Mouse (Mus musculus) spleen, adult 2 months (tissue): ENCODE measurements around the gene Cerkl. TPM values are rescaled to one million over a fixed set of nuclear protein-coding genes. Genes with fewer than 3 reads are reported as not detected.

ENCODE experiments used
- DNase-seq, 2 experiments: peaks; one replicate each; pipeline versions ENCODE4 v3.0.0 to v3.0.0-alpha.2; 2012 to 2021; ENCODE audit warnings: low spot score in 2 of 2, low read depth in 1 of 2
- H3K27ac ChIP-seq: fragments of 200-500 bp; 2 replicates; pipeline ENCODE4 v1.5.1; 2012; ENCODE audit warnings: low read length, inconsistent platforms; ENCODE audit not compliant: insufficient read depth
- H3K27me3 ChIP-seq: fragments of 200-500 bp; 2 replicates; pipeline ENCODE4 v1.6.1; 2012; ENCODE audit warnings: mild to moderate bottlenecking, moderate library complexity, low read length, inconsistent platforms; ENCODE audit not compliant: control insufficient read depth, insufficient read depth
- H3K36me3 ChIP-seq: fragments of 200-500 bp; 2 replicates; pipeline ENCODE4 v1.6.1; 2012; ENCODE audit warnings: mild to moderate bottlenecking, low read length, inconsistent platforms; ENCODE audit not compliant: control insufficient read depth, insufficient read depth
- H3K4me1 ChIP-seq: fragments of 200-500 bp; 2 replicates; pipeline ENCODE4 v1.6.1; 2011; ENCODE audit warnings: inconsistent platforms; ENCODE audit not compliant: control insufficient read depth, insufficient read depth, insufficient read length
- H3K4me3 ChIP-seq: fragments of 200-500 bp; 2 replicates; pipeline ENCODE4 v1.5.1; 2011; ENCODE audit warnings: mild to moderate bottlenecking, inconsistent platforms; ENCODE audit not compliant: insufficient read depth, insufficient read length; ENCODE audit errors: extremely low read depth
- CTCF ChIP-seq: fragments of 200-500 bp; IDR thresholded peaks from 2 replicates; pipeline ENCODE4 v1.5.1; 2011; ENCODE audit warnings: mild to moderate bottlenecking, inconsistent platforms; ENCODE audit not compliant: insufficient read depth, insufficient read length, insufficient replicate concordance; ENCODE audit errors: extremely low read depth
- POLR2A ChIP-seq: fragments of 200-500 bp; IDR thresholded peaks from 2 replicates; pipeline ENCODE4 v1.6.1; 2011; ENCODE audit warnings: low read depth, low read length, inconsistent platforms
- WGBS: fragments of 180-500 bp; shearing (Covaris S2); methylation state at CpG from one replicate; pipeline ENCODE4 v1.1.7; 2018; 5-methylcytosine and 5-hydroxymethylcytosine counted together
- polyA plus RNA-seq: library from polyadenylated mRNA; depleted of rRNA; stranded (reverse); fragments of >200 nt; gene quantifications from 2 replicates; pipeline ENCODE4 v1.2.3, GENCODE M21; 2012

Gene Cerkl
- polyA plus RNA-seq, 1 experiment, result 1.3 TPM

GRCm38 (mm10) chr2:79367451-79368450, 88.8 kb downstream of the Cerkl start:
- Histone ChIP-seq H3K4me1 (peaks cover 6% of the 10 kb centered on the region; the same call in 1 of the 2 replicates), H3K27me3 (no peaks in the 10 kb centered on the region), H3K27ac (no peak overlapping the region), H3K4me3 (no peak overlapping the region), H3K36me3 (no peaks in the 10 kb centered on the region)
- no peak for DNase-seq
- WGBS, result 73% methylated on average over 18 of the region's 18 CpGs
- TF ChIP-seq CTCF (no peak), POLR2A (no peak)

GRCm38 (mm10) chr2:79363920-79364319, 92.7 kb downstream of the Cerkl start:
- no peak overlapping the region for H3K27ac ChIP-seq
- 66% methylated on average over 6 of the region's 6 CpGs for WGBS
- no peak overlapping the region for H3K4me3 ChIP-seq
- no peaks in the 10 kb centered on the region for H3K36me3 ChIP-seq
- no peaks in the 10 kb centered on the region for H3K4me1 ChIP-seq
- no peak for TF ChIP-seq CTCF
- TF ChIP-seq POLR2A, result no peak
- H3K27me3 ChIP-seq, result no peaks in the 10 kb centered on the region
- no peak for DNase-seq

GRCm38 (mm10) chr2:79362029-79362428, 94.6 kb downstream of the Cerkl start:
- 79% methylated on average over 6 of the region's 6 CpGs for WGBS
- H3K27me3 ChIP-seq, result no peaks in the 10 kb centered on the region
- no peaks in the 10 kb centered on the region for H3K4me1 ChIP-seq
- no peak for DNase-seq
- no peaks in the 10 kb centered on the region for H3K36me3 ChIP-seq
- no peak overlapping the region for H3K4me3 ChIP-seq
- no peak overlapping the region for H3K27ac ChIP-seq
- TF ChIP-seq CTCF (no peak), POLR2A (no peak)

- no peaks in the 10 kb centered on the region for H3K4me1 ChIP-seq
- no peaks in the 10 kb centered on the region for H3K27me3 ChIP-seq
- no peak overlapping the region for H3K4me3 ChIP-seq
- no peak for TF ChIP-seq POLR2A
- no peak for TF ChIP-seq CTCF
- no peak overlapping the region for H3K27ac ChIP-seq
- 89% methylated on average over 3 of the region's 3 CpGs for WGBS
- no peak for DNase-seq
- no peaks in the 10 kb centered on the region for H3K36me3 ChIP-seq
These were observed 98.8 kb downstream of the Cerkl start for GRCm38 (mm10) chr2:79357835-79358234.

- Histone ChIP-seq H3K4me1 (no peaks in the 10 kb centered on the region), H3K27me3 (no peaks in the 10 kb centered on the region), H3K36me3 (no peaks in the 10 kb centered on the region), H3K4me3 (no peak overlapping the region), H3K27ac (no peak overlapping the region)
- WGBS, result 93% methylated on average over 16 of the region's 16 CpGs
- no peak for TF ChIP-seq CTCF
- TF ChIP-seq POLR2A, result no peak
- DNase-seq, result no peak
These were observed 101.8 kb downstream of the Cerkl start for GRCm38 (mm10) chr2:79354773-79355172.

- Histone ChIP-seq H3K36me3 (no peaks in the 10 kb centered on the region), H3K4me1 (no peaks in the 10 kb centered on the region), H3K27ac (no peak overlapping the region), H3K4me3 (no peak overlapping the region), H3K27me3 (no peaks in the 10 kb centered on the region)
- 91% methylated on average over 4 of the region's 4 CpGs for WGBS
- DNase-seq, result no peak
- TF ChIP-seq CTCF (no peak), POLR2A (no peak)
These were observed 104.3 kb downstream of the Cerkl start for GRCm38 (mm10) chr2:79352100-79352802.
